Mouse (Mus musculus): ENCODE measurements at regions not wholly inside any gene's neighbourhood (a gene's known extent, or its start where the extent isn't known, plus 50 kb on each side); places are given as distances from the start of the nearest gene placed in this dataset.
"Not testable (repeated sequence)": the region's sequence is repeated elsewhere in the genome, so short reads cannot be mapped to it uniquely, and the experiment has no call there.

GRCm38 (mm10) chr3:29024851-29025250, 57.0 kb upstream of the Egfem1 start:
- not testable (repeated sequence) for H3K27ac ChIP-seq; ATAC-seq; H3K27me3 ChIP-seq (ENCODE audit: insufficient read depth, low read length); DNase-seq (ENCODE audit: low spot score); H3K36me3 ChIP-seq (ENCODE audit: insufficient read depth, low read length); H3K4me1 ChIP-seq (ENCODE audit: insufficient read depth, low read length); H3K9ac ChIP-seq (replicated peaks; ENCODE audit: low read length); H3K4me2 ChIP-seq (ENCODE audit: low read depth, low read length); H3K9me3 ChIP-seq (ENCODE audit: low read length); H3K4me3 ChIP-seq (ENCODE audit: low read length)
- WGBS = 58% methylated on average over 1 of the region's 1 CpGs

- Histone ChIP-seq H3K4me2 (ENCODE audit: low read depth, low read length) (no peak overlapping the region), H3K27me3 (ENCODE audit: insufficient read depth, low read length) (no peaks in the 10 kb centered on the region)
- 79% methylated on average over 2 of the region's 2 CpGs for WGBS
These were observed 54.1 kb upstream of the Egfem1 start for GRCm38 (mm10) chr3:29027726-29028125.

GRCm38 (mm10) chr3:29030791-29031190, 51.0 kb upstream of the Egfem1 start:
- no peak for ATAC-seq
- TF ChIP-seq CTCF (IDR thresholded peaks at IDR 0.05; ENCODE audit: low read depth) = no peak
- no peak overlapping the region for H3K27ac ChIP-seq
- no peaks in the 10 kb centered on the region for H3K4me1 ChIP-seq (ENCODE audit: insufficient read depth, low read length)
- no peaks in the 10 kb centered on the region for H3K9me3 ChIP-seq (ENCODE audit: low read length)
- no peak overlapping the region for H3K9ac ChIP-seq (replicated peaks; ENCODE audit: low read length)
- WGBS = 36% methylated on average over 7 of the region's 7 CpGs
- no peak overlapping the region for H3K4me3 ChIP-seq (ENCODE audit: low read length)
- H3K36me3 ChIP-seq (ENCODE audit: insufficient read depth, low read length) = no peaks in the 10 kb centered on the region
- peak; percentile 14 for DNase-seq (ENCODE audit: low spot score)
- H3K27me3 ChIP-seq (ENCODE audit: insufficient read depth, low read length) = no peaks in the 10 kb centered on the region
- no peak overlapping the region for H3K4me2 ChIP-seq (ENCODE audit: low read depth, low read length)

More at GRCm38 (mm10) chr3:29027726-29028125, 54.1 kb upstream of the Egfem1 start:
- no peak overlapping the region for H3K4me3 ChIP-seq (ENCODE audit: low read length)
- TF ChIP-seq CTCF (IDR thresholded peaks at IDR 0.05; ENCODE audit: low read depth) = no peak
- no peak overlapping the region for H3K9ac ChIP-seq (replicated peaks; ENCODE audit: low read length)
- no peaks in the 10 kb centered on the region for H3K9me3 ChIP-seq (ENCODE audit: low read length)
- DNase-seq (ENCODE audit: low spot score) = no peak
- no peak for ATAC-seq
- no peak overlapping the region for H3K27ac ChIP-seq
- H3K4me1 ChIP-seq (ENCODE audit: insufficient read depth, low read length) = no peaks in the 10 kb centered on the region
- H3K36me3 ChIP-seq (ENCODE audit: insufficient read depth, low read length) = no peaks in the 10 kb centered on the region

GRCm38 (mm10) chr3:29031811-29032210, 50.0 kb upstream of the Egfem1 start:
- TF ChIP-seq CTCF (IDR thresholded peaks at IDR 0.05; ENCODE audit: low read depth) = peak; percentile 47
- DNase-seq (ENCODE audit: low spot score) (no peak), ATAC-seq (no peak)
- no peak overlapping the region for H3K27ac ChIP-seq
- H3K27me3 ChIP-seq (ENCODE audit: insufficient read depth, low read length) = no peaks in the 10 kb centered on the region
- H3K4me3 ChIP-seq (ENCODE audit: low read length) = no peak overlapping the region
- no peak overlapping the region for H3K9ac ChIP-seq (replicated peaks; ENCODE audit: low read length)
- H3K4me2 ChIP-seq (ENCODE audit: low read depth, low read length) = no peak overlapping the region
- WGBS = 49% methylated on average over 3 of the region's 3 CpGs
- no peaks in the 10 kb centered on the region for H3K9me3 ChIP-seq (ENCODE audit: low read length)
- no peaks in the 10 kb centered on the region for H3K4me1 ChIP-seq (ENCODE audit: insufficient read depth, low read length)
- H3K36me3 ChIP-seq (ENCODE audit: insufficient read depth, low read length) = no peaks in the 10 kb centered on the region
